Mouse (Mus musculus) cerebellum, adult 2 months (tissue): ENCODE data around the gene Gm10322.

ENCODE experiments used
- CTCF ChIP-seq: fragments of 200-500 bp; IDR thresholded peaks from 2 replicates; pipeline ENCODE4 v1.5.1; 2011; ENCODE audit warnings: low read depth, mild to moderate bottlenecking, control low read depth, low read length, moderate library complexity, borderline replicate concordance; ENCODE audit not compliant: insufficient read depth
- POLR2A ChIP-seq: fragments of 200-500 bp; IDR thresholded peaks from 2 replicates; pipeline ENCODE4 v1.6.1; 2011; ENCODE audit warnings: low read length, control low read depth, borderline replicate concordance; ENCODE audit not compliant: insufficient read depth

GRCm38 (mm10) chr10:59602043-59602442 lies 13.8 kb upstream of the Gm10322 start:
- no peak for TF ChIP-seq CTCF
- TF ChIP-seq POLR2A = no peak
